Mouse (Mus musculus) kidney, postnatal 25 days (tissue): ENCODE data around the gene Fli1.
A peak's percentile ranks its signal among the peaks of the same experiment; 100 is the strongest.

Experiments
- DNase-seq, 2 experiments: peaks; one replicate each; pipeline ENCODE4 v3.0.0; 2021; ENCODE audit warnings: mixed read lengths in 2 of 2

Fli1 gene

DNA sequence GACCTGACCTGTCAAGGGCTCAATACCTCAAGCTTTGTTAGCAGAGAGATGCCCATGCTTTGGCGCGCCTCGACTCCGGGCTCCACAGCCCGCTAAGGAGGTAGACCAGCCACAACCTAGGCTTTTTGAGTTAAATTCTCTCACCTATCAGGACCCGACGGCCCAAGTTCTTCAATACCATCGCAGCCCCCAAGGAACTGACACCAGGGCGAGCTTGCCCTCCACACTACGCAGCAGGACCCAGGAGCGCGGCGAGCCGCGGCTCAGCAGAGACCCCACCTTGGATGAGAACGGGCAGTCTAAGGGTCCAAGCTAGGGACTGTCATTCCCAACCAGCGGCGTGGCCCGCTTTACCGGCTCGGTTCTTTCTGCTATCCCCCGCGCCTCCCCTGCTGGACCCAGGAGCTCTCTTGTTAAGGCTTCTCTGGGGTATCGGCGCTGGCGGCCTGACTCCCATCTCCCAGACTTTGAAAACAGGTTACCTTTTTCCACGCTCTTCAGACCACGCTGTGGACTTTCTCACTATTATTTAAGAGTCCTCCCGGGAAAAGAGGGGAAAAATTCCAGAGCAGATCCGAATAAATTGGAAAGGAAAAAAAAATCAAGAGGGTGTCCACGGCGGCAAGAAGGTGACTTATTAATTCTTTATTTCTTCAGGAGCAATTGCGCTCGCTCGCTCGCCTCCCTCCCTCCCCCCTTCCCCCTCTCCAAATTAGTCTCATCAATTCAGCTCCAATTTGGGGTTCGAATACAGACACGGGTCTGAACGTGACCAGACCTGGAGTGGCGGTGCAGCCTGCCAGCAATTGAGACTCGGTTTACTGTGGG, at the start of gene Fli1:
Gene Fli1, minus strand, starts transcription at position 650 of the 828 bp plus-strand sequence.
- peak in 1 of 2 experiments; percentile 35 for DNase-seq

- peak; percentile 75 to 84 for DNase-seq
These were observed 49.3 kb upstream of the Fli1 start for GRCm38 (mm10) chr9:32591732-32592582.

- DNase-seq: no peak
These were observed 47.9 kb upstream of the Fli1 start for GRCm38 (mm10) chr9:32590571-32590970.

- DNase-seq: peak; percentile 86 to 94
These were observed 47.2 kb upstream of the Fli1 start for GRCm38 (mm10) chr9:32589900-32590299.

DNA sequence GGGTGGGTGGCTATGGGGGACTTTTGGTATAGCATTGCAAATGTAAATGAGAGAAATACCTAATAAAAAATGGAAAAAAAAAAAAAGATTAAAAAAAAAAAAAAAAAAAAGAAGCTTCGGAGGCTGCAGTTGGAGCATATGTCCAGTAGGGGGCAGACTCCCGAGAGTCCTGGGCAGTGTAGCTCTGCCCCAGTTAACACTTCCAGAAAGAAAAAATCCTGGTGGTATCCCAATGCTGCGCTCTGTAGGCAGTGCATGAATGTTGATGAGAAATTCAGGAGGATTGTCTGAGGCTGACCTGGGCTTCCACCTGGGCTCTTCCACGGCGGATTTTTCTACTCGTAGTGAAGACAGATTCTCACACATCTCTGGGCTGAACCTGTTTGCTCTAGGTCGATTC, 42.7 kb upstream of the Fli1 start:
- peak; percentile 35 to 38 for DNase-seq

- peak in 1 of 2 experiments; percentile 21 for DNase-seq
These were observed 41.2 kb upstream of the Fli1 start for GRCm38 (mm10) chr9:32583905-32584304.

GRCm38 (mm10) chr9:32581851-32582573, 39.4 kb upstream of the Fli1 start:
- no peak for DNase-seq

DNA sequence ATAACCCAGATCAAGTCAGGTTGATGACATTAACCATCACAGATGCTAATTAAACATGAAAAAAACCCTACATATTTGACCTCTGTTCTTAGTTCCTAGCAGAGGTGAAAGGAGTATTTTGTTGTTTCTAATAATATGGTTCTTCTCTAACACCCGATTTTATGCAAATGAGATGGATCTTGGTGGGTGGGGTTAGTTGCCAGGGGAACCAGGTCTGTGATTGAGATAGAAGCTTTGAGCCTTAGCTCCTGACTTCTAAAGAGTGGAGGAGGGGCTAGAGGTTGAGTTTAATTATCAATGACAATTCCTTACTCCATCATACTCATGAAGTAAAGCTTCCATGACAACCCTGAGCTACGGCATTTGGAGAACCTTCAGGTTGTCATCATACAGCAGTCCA, 35.8 kb upstream of the Fli1 start:
- no peak for DNase-seq

GRCm38 (mm10) chr9:32573638-32574037, 31.0 kb upstream of the Fli1 start:
- DNase-seq: no peak

DNA sequence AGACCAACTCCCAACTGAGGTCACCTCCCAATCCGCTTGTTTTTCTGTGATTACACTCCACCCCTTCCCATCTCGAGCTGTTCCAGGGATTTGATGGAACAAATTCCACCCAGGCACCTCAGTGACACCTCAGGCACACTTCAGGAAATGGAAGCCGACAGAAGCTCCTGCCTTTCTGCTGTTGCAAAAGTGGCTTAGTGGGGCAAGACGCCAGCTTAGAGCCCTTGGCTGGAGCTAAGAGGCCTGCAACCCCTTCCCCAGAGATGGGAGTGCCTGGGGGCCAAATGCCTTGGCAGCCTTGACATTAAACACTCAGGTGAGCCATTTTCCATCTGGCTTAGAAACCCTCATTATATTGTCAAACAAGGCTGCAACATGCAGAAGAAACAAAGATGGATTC, 29.0 kb upstream of the Fli1 start:
- DNase-seq: no peak

DNA sequence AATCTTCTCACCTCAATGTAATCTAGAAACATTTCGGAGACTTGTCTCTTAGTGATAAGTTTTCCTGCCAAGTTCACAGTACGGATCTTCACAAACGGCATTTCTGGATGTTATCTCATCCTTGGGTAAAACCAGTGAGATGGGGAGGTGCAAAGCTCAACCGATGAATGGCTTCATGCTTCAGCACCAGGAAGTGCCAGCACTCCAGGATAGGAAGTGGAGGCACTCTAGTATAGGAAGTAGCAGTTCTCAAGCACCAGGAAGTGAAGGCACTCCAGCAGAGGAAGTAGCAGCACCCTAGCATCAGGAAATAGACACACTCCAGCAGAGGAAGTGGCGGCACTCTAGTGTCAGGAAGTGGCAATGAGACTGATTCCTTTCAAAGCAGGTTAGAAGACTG, 27.9 kb upstream of the Fli1 start:
- no peak for DNase-seq

GRCm38 (mm10) chr9:32569261-32569660, 26.6 kb upstream of the Fli1 start:
- no peak for DNase-seq

DNA sequence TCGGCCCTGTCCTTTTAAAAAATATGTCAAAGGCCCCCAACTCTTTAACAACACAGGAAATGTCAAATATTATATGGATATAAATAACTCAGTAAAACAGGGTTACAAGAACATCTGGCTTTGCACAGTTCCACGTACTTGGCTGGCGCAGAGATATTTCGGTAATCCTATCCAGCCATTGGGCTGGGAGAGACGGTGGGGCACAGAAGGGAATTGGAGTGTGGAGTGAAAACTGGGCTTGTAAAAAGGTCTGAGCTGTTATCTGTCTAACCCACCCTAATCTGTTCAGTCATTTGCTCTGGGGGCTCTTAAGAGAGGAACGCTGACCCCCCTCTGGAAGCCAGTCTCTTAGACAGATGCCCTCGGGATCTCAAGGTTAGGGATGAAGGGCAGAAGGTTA, 24.9 kb upstream of the Fli1 start:
- no peak for DNase-seq

- DNase-seq: no peak
These were observed 22.6 kb upstream of the Fli1 start for GRCm38 (mm10) chr9:32565309-32565708.

DNA sequence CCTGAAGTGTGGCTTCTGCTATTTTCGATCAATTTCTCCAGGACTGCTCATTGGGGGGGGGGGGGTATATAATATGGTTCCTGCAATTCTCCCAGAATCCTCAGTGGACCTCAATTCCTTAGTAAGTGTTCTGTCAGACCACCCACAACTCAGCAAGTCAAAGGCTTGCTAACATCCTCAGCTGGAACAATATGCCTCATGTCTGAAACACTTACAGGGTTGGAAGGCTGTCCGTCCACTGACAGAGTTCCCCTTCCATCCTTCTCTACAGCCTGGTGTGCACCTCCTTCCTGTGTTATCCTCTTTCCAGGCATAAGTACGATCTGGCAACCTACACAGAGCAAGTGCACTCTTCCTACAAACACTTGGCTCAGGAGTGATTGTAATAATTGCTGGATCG, 20.2 kb upstream of the Fli1 start:
- DNase-seq: no peak

DNA sequence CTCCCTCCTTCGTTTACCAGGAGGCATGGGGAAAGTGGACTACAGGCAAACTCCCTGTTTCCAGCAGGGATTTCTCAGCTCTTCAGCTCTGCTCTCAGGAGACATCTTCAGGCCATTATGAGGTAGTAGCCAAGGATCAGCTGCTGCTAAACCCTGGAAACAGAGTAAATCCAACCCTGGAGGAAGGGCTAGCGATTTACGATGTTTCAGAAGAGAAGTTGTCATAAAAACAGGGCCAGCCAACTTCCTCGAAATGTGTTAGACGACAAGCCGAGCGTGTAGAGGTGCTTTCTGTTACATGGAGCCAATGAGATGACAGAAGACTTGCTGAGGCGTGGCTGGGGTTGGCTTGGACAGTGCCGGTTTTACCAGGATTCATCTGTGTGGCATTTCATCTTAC, 19.7 kb upstream of the Fli1 start:
- DNase-seq: peak in 1 of 2 experiments; percentile 15

GRCm38 (mm10) chr9:32561190-32561890, 18.7 kb upstream of the Fli1 start:
- DNase-seq: no peak

GRCm38 (mm10) chr9:32559859-32560258, 17.2 kb upstream of the Fli1 start:
- DNase-seq: no peak

DNA sequence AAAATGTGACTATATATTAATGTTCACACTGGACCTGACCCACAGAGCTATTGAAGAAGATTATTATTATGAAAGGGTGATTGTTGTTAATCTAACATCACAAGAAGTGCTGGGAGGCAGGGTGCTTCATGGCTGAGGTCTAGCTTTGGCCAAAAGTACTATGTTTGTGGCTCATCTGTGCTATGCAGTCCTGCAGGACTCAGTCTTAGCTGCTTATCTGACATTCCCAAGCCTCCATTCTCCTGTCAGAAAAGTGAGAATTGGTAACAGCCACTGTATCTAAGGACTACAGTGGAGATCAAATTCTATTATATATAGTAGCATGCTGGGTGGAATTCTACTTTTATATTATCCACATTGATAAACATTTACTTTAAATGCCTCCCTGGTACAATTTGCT, 16.8 kb upstream of the Fli1 start:
- DNase-seq: no peak

GRCm38 (mm10) chr9:32556313-32556712, 13.7 kb upstream of the Fli1 start:
- no peak for DNase-seq

- DNase-seq: no peak
These were observed 12.6 kb upstream of the Fli1 start for GRCm38 (mm10) chr9:32555279-32555678.

DNA sequence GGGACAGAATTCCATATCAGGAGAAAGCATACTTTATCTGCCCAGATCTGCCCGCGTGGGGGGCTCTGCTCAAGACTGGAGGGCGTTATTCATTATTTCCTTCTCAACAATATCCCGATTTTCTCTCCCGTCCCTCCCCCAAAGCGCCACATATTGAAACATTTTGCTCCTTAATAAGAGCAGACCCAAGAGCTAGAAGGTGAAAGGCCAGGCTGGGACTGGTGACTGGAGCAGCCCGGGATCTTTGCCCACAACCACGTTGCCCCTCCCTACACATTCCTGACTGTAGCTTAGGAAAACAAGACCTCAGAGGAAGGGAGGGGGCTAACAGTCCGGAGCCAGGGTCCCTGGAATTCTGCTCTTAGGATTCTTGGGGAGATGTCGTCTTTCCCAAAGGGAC, 7.9 kb upstream of the Fli1 start:
- no peak for DNase-seq
